Mouse (Mus musculus): ENCODE data around the gene Pcbp2. TPM values are rescaled to one million over a fixed set of nuclear protein-coding genes. Genes with fewer than 3 reads are reported as not detected.
A peak's percentile ranks its signal among the peaks of the same experiment; 100 is the strongest.

Gene Pcbp2
- total RNA-seq, 2 experiments from 2014 or later = 482 to 500 TPM

DNA sequence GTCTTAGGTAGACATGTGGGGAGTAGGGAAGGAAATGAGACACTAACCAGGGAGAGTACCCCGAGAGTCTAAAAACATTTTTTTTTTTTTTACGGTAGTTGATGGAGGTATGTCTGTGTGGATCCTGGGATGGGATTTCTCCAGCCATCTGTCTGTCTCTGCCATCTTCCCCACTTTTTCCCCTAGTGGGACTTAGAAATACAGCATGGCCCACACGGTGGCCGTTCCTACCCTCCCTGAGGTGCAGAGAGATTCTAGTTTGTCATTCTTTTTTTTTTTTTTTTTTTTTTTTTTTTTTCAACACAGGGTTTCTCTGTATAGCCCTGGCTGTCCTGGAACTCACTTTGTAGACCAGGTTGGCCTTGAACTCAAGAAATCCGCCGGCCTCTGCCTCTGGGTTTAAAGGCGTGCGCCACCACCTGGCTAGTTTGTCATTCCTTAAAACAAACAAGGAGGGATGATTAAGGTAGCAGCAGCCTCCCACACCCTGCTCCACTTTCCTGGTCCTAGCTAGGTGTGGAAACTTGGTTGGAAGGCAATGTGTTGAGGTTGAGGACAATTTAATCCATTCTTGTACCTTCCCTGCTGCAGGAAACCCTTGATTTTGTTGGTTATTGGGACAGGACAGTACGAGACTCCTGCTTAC, 8.8 kb upstream of the Pcbp2 start:
- no peak for DNase-seq
- intact Hi-C loops (cut with DNase I) = no loop called here

DNA sequence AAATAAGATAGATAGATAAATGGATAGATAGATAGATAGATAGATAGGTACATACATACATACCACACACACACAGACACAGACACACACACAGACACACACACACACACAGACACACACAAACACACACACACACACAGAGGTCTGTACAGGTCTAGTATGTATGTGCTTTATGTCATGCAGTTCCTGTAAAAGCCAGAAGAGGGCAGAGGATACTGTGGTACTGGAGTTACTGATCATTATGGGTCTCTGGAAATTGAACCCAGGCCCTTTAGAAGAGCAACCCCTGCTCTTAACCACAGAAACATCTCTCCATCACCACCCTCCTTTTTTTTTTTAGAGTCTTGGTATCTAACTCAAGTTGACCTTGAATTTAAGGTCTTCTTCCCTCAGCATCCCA, 6.7 kb upstream of the Pcbp2 start:
- no peak for DNase-seq

DNA sequence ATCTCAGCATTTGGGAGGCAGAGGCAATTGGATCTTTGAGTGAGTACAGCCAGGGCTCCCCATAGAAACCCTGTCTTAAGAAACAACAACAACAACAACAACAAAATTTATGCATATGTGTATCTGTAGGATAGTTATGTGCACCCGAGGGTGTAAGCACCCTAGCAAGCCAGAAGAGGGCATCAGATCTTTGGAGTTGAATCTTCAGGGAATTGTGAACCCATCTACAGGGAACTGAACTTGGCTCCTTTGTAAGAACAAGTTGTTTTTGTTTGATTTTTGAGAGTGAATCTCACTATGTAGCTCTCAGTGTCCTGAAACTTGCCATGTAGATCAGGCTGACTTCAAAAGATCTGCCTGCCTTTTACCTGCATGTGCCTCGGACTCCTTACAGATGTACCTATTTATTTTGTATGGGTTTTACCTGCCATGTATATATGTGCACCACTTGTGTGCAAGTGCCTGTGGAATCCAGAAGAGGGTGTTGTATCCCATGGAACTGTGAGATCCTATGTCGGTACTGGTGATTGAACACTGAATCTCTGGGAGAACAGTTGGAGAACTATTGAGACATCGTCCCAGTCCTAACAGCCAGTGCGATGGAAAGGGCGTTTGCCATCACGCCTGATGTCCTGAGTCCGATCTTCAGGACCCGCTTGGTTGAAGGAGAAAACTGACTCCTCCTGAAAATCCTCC, 1.5 kb upstream of the Pcbp2 start:
- intact Hi-C loops (cut with DNase I) = no loop called here
- no peak for DNase-seq

More for the DNA sequence above, 6.7 kb upstream of the Pcbp2 start:
- intact Hi-C loops (cut with DNase I) = no loop called here

DNA sequence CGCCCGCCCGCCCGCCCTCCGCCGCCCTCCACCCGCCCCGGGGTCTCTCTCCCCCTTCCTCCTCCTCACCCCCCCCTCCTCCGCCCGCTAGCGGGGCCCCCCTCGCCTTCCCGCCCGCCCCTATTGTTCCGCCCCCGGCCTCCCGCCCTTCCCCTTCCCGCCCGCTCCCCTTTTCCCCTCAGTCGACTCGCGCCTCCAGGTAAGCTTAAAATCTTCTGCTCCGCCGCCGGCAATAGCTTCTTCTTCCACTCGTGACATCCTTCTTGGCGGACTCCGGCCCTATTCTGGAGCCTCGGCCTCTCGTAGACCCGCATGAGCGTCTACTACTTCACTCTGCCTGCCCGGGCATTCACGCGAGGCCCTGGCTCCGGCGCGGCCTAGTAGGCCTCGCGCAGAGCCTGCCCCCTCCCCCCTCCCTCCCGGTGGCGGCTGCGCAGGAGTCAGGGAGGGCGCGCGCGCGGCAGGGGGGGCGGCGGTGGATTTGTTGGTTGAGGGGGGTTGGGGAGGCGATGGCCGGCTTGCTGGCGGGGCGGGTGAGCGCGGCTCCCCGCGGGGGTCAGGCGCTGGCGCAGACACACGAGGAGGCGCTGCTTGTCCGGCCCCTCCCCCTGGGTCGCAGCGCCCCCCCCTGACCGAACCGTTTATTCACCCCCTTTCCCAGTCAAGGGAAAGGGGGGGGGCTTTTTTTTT, 411 bp downstream of the Pcbp2 start:
- peak; percentile 77 to 90 for DNase-seq
- intact Hi-C loops (cut with DNase I) = loop anchor here (1.0 to 5.0 kb wide), 2 partner anchors 48 to 202 kb away; partner anchors contain the start of genes Atp5g2 and Tarbp2

DNA sequence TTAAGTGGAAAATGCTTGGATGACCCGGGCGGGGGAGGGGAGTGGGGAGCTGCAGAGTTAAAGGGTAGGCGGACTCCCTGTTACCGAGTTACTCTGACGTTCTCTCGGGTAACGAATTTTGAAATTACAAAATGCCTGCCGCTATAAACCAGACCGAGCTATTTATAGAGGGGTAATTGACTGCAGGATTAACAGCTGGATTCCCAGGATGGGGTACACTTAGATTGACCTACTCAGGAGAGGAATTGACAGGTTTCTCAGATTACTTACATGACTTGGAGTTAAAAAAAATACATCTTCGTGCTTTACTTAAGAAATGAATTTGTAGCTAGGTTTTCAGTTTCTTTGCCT, 931 bp downstream of the Pcbp2 start:
- DNase-seq = no peak

DNA sequence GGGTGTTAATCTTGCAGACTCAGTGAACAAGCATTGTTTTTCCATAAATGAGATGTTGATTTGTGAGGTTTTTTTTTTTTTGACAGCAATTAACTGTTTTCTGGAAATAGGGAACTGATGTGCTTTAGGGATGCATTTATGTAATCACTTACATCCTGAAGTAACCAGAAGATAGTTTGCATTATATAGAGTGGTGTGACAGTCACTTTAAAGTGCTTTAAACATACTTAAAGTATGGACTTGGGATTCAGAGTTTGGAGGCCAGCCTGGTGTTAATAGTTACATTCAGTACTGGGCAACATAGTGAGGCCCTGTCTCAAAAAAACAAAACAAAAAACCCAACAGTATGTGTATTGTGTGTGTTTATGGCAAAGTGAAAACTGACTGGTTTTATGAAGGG, 1.4 kb downstream of the Pcbp2 start:
- intact Hi-C loops (cut with DNase I) = loop anchor here (5.0 kb wide), 1 partner anchor 201 kb away; the partner anchor contains the start of gene Atp5g2
- no peak for DNase-seq

More for the DNA sequence above, 931 bp downstream of the Pcbp2 start:
- intact Hi-C loops (cut with DNase I) = loop anchor here (5.0 kb wide), 1 partner anchor 201 kb away; the partner anchor contains the start of gene Atp5g2

DNA sequence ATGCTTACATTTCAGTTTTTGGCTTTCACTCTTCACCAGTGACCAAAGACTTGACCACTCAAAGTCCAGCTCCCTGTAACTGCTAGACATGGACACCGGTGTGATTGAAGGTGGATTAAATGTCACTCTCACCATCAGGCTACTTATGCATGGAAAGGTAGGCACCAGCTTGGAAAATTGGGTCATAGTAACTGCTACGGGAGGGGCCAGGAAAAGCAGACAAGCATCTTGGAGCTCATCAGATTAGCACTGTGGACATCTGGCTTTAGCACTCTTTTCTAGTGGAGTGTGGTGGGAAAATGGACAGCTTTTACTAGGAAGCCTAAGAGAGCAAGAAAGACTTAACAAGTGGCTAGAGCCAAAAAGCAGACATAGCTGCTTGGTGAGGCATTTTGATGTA, 2.9 kb downstream of the Pcbp2 start:
- intact Hi-C loops (cut with DNase I) = loop anchor here (5.0 kb wide), 1 partner anchor 199 kb away; the partner anchor contains the start of gene Atp5g2
- DNase-seq = no peak

DNA sequence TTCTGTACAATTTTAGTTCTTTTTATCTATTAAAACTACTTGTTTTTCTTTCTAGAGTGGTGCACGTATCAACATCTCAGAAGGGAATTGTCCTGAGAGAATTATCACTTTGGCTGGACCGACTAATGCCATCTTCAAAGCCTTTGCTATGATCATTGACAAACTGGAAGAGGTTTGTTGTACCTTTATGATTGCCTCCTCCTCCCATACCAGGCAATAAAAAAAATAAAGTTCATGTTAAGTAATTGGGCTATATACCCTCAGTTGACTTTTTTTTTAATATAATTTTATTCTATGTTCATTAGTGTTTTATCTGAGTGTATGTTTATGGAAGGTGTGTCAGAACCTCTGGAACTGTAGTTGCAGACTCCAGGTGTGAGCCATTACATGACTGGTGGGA, 4.2 kb downstream of the Pcbp2 start:
- no peak for DNase-seq
- intact Hi-C loops (cut with DNase I) = loop anchor here (5.0 kb wide), 1 partner anchor 198 kb away; the partner anchor contains the start of gene Atp5g2

DNA sequence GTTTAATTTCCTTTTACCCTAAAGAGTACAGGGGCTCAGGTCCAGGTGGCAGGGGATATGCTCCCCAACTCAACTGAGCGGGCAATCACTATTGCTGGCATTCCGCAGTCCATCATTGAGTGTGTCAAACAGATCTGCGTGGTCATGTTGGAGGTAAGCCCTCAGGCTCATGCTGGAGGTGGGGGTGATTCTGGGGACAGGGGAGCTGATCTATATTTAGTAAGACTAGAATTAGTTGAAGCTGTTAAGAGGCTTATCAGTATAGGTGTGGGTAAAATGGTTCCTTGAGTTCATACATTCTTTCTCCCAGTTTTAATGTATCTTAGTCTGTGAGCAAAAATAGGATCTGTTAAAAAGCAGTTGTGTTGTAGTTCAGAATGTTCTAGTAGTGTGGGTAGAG, 12.8 kb downstream of the Pcbp2 start:
- no peak for DNase-seq
- intact Hi-C loops (cut with DNase I) = no loop called here

DNA sequence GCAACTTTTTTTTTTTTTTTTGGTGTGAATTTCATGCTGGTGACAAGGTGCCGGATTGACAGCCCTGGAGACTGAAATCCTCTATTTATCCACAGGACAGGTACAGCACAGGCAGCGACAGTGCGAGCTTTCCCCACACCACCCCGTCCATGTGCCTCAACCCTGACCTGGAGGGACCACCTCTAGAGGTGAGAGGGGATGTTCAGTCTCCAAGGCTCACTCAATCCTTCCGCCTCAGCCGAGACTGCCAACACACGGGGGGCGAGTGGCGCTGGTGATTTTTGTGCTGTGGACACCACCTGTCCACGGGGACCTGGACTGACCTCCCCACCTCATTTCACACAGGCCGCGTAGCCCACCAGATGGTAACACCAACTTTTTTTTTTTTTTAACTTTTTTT, 15.5 kb downstream of the Pcbp2 start:
- intact Hi-C loops (cut with DNase I) = no loop called here
- no peak for DNase-seq

DNA sequence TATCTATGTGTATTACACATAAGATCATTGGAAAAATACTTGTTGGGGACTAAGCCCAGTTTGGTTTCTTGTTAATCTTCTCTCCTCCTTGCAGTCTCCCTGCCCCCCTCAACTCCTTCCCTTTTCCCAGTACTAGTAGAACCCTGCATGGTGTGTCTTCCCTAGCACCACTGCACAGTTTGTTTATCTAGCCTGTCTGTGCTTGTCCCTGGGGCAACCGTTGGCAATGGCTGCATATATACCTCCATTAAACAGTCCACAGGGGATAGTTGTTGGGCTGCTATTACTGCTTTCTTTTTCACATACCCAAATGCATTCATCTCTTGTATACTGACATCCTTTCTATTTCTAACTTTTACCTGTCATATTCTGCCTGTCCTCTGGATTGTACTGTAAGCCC, 17.3 kb downstream of the Pcbp2 start:
- intact Hi-C loops (cut with DNase I) = no loop called here
- DNase-seq = no peak

DNA sequence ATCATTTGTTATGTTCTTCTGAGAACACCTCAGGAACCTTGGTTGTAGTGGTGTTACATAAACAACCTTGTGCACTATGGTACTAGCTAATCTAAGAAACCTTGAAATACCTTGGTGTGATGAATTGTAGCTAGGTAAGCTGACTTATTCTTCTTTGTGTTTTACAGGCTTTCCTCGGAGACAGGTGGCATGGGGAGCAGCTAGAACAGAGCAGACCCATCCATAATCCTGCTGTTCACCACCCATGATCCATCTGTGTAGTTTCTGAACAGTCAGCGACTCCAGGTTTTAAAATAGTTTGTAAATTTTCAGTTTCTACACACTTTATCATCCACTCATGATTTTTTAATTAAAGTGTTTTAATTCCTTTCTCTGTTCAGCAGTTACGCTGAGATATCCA, 28.0 kb downstream of the Pcbp2 start:
- intact Hi-C loops (cut with DNase I) = no loop called here
- DNase-seq = no peak

DNA sequence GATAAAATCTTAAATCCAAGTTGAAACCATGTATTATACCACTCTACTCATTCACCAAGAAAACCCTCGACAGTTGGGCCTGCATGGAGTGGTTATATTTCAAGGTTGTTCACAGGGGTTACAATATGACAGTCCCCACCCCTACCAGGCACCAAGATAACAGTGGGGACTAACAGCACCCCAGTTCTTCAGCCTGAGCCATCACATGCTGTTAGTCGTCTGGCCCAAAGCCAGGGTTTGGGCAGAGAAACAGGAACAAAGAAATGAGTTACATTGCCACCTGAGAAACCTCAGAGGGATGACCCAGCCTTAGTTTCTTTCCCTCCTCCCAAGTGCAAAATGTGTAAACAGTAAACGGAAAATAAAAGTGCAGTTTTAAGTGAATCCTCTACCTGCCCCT, 29.0 kb downstream of the Pcbp2 start:
- no peak for DNase-seq
- intact Hi-C loops (cut with DNase I) = no loop called here

DNA sequence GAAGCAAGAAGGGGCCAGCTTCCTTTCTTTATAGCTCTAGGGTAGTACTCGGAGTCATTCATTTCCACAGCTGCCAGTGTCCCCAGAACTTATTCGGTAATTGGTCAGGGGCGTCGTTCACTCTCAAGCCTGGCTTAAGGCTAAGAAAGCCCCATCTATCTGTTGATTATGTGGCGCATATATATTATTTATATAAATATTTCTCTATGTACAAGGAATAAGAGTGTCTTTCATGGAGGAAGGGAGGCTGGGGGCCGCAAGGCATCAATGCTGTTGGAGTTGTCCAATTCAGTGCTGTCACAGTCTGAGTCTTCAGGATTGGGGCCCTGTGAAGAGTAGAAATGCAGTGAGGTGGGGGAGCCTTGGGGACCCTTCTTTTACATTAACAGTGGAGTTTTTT, 29.5 kb downstream of the Pcbp2 start:
- intact Hi-C loops (cut with DNase I) = no loop called here
- DNase-seq = no peak

DNA sequence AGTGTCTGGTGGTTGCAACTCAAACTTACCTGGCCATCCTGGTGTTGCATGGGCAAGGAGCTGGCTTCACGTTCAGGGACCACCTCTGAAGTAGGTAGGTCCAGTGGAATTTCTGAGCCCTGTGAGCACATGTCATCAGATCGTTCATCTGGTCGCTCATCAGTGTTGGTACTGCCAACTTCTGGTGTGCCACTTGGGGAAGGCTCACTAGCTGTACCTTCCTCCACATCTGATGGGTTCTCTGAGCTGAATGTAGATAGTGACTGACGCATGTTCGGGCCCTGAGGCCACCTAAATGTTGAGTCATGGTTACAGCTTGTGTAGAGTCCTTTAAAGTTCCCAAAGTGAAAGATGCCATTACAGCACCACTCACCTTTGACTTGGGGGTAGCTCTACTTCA, 30.1 kb downstream of the Pcbp2 start:
- intact Hi-C loops (cut with DNase I) = no loop called here
- no peak for DNase-seq

DNA sequence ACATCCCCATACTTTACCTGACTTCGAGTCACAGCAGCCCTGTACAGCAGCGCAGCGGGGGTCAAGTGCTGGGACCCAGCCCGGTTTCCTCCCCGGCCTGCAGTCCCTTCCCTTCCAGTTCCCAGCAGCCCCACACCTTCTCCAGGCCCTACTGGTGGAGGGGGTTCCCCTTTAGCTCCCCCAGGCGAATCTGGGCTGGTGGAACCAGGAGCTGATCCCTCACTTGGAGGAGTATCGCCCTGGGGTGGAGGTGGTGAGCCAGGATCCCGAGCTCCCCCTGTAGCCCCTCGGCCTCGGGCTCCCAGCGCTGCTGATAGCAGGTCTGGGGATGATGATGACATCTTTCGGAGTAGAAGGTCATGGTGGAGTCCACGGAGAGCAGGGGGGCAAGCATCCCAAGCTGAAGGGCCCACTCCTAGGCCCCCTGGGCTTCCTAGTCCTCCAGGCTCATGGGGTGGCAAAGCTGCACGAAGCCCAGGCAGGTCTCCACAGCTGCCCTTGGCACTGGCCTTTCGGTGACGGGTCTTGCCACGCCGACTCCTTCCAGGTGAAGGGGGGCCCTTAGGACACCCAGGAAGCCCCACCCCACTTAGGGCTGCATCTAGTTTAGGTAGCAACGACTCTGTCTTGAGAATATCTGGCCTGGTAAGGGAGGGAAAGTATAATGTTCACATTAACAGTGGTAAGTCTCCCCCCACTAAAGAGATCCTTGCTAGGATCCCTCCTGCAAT, 30.9 kb downstream of the Pcbp2 start:
- intact Hi-C loops (cut with DNase I) = no loop called here

DNA sequence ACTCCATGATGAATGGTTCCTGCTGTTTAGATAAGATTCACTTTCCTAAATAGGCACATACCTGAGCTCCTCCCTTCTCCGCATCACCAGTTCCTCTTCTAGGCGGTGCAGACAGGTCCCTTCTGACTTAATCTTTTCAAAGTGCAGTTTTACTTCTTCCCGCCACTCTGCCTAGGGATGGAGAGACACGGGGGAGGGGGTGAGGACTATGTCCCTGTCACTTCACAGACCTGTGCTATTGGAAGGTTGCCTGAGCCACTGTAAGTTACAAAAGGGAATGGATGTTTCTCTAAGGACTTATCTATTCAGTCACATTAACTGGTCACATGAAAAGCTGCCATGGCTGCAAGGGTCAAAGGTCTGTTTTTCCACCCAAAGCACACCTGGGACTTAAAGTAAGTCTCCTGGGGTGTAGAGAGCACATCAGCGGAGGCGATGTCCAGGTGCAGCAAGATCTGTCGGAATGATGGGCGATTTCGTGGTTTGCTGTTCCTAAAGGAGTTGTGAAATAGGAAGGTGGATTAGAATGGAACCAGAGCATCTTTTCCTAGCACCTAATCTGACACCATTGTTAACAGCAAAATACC, 32.0 kb downstream of the Pcbp2 start:
- DNase-seq = no peak
- intact Hi-C loops (cut with DNase I) = no loop called here

More for the DNA sequence above, 30.9 kb downstream of the Pcbp2 start:
- DNase-seq = no peak

DNA sequence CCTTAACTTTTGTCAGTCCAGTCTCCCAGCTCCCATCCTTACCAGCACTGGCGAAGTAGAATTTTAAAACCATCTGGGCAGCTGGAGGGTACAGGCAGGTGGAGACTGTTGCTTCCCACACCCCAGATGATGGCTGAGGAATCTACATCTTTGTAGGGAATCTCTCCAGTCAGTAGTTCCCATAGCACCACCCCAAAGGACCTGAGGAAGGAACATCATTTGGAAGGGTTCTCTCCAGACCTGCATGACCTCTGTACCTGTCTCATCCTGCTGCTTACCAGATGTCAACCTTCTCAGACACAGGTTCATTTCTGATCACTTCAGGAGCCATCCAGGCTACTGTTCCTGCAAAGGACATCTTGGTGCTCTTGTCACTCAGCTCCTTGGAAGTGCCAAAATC, 33.1 kb downstream of the Pcbp2 start, which contains the start of gene Gm10337:
Gene Gm10337, plus strand, starts transcription at position 276 of the 400 bp plus-strand sequence.
- intact Hi-C loops (cut with DNase I) = no loop called here
- DNase-seq = no peak

DNA sequence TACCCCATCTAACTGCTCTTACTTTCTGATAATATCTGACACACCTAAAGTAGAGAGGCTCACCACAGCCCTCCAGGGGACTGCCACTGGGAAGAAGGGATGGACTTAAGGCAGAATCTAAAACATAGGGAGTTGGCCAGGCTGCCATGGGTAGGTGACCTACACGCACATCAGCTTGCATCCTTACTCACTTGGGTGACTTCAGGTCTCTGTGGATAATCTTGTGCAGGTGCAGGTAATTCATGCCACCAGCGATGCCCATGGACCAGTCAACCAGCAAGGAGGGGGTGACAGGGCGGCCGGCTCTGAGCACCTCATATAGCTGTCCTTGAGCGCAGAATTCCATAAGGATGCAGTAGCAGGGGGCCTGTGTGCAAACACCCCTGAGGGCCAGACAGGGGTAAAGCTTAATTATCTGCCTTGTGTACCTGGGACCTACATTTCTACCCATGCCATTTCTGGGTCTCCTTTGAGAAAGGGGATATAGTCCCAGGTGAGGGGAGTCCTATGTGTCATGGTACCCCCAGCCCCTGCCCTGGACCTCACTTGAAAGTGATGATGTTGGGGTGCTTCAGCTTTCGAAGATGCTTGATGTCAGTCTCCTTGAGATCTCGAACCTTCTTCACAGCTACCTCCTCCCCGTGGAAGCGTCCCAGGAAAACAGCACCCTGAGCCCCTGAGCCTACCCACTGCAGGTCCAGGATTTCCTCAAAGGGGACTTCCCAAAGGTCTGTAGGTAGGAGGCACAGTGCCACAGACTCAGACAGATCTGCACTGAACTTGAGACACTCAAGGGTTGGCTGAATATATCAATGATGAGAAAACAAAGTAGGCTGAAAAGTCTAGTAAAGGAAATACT, 33.8 kb downstream of the Pcbp2 start:
- no peak for DNase-seq
- intact Hi-C loops (cut with DNase I) = no loop called here

Data from heart, postnatal 36 days (tissue).